Mouse (Mus musculus) stomach, embryonic 15.5 days (tissue): ENCODE measurements around the gene Ost4. TPM values are rescaled to one million over a fixed set of nuclear protein-coding genes. Genes with fewer than 3 reads are reported as not detected.

Experiments used
- ATAC-seq: fragments of 200-750 bp; cut with Nextera tagmentation; 2 replicates; pipeline ENCODE4 v1.8.0; 2017; ENCODE audit warnings: low read depth, moderate number of reproducible peaks, moderate TSS enrichment; ENCODE audit not compliant: insufficient read depth, low FRiP score
- H3K27ac ChIP-seq: fragments of 300-500 bp; sonication (generic); 2 replicates; pipeline ENCODE4 v1.5.1; 2015; ENCODE audit warnings: mild to moderate bottlenecking, inconsistent platforms
- H3K27me3 ChIP-seq: fragments of 300-500 bp; sonication (generic); replicated peaks from 2 replicates; pipeline ENCODE4 v1.6.1; 2015; ENCODE audit warnings: inconsistent platforms
- H3K36me3 ChIP-seq: fragments of 300-500 bp; sonication (generic); 2 replicates; pipeline ENCODE4 v1.6.1; 2015; ENCODE audit warnings: inconsistent platforms
- H3K4me1 ChIP-seq: fragments of 300-500 bp; sonication (generic); 2 replicates; pipeline ENCODE4 v1.6.1; 2015; ENCODE audit warnings: inconsistent platforms
- H3K4me2 ChIP-seq: fragments of 300-500 bp; sonication (generic); 2 replicates; pipeline ENCODE4 v1.6.1; 2015; ENCODE audit warnings: mild to moderate bottlenecking, inconsistent platforms
- H3K4me3 ChIP-seq: fragments of 300-500 bp; sonication (generic); replicated peaks from 2 replicates; pipeline ENCODE4 v1.5.1; 2015; ENCODE audit warnings: inconsistent platforms
- H3K9ac ChIP-seq: fragments of 300-500 bp; sonication (generic); 2 replicates; pipeline ENCODE4 v1.6.1; 2015; ENCODE audit warnings: inconsistent platforms
- H3K9me3 ChIP-seq: fragments of 300-500 bp; sonication (generic); 2 replicates; pipeline ENCODE4 v1.6.1; 2016; ENCODE audit warnings: inconsistent platforms
- WGBS: fragments of 180-500 bp; shearing (Covaris S2); methylation state at CpG from one replicate; pipeline ENCODE4 v1.1.7; 2015; 5-methylcytosine and 5-hydroxymethylcytosine counted together
- polyA plus RNA-seq: library from polyadenylated mRNA; unstranded; fragments of >200 nt; fragmentation: Nextera tagmentation; extraction: Ambion mirVana; gene quantifications from 2 replicates; pipeline ENCODE4 v1.2.1, GENCODE M21; 2015

Ost4 gene
- 443 and 450 TPM in 2 replicates for polyA plus RNA-seq

- H3K27ac ChIP-seq: peak within 1 kb of the TSS; percentile 99
- H3K9me3 ChIP-seq: no peaks in the 10 kb centered on the region
- peak within 1 kb of the TSS; percentile 59 for H3K9ac ChIP-seq
- peaks cover 47% of the 10 kb centered on the region for H3K4me1 ChIP-seq
- peak within 1 kb of the TSS; percentile 89 for H3K4me2 ChIP-seq
- peak within 1 kb of the TSS; percentile 66 for H3K4me3 ChIP-seq
- ATAC-seq: peak; percentile 94
- WGBS: under 1% methylated on average over 58 of the region's 58 CpGs
- peaks cover 16% of the 10 kb centered on the region; the same call in 1 of the 2 replicates for H3K36me3 ChIP-seq
- no peaks in the 10 kb centered on the region for H3K27me3 ChIP-seq
Observed at GRCm38 (mm10) chr5:30907413-30908059, at the start of gene Ost4. TSS of gene Ost4 (minus strand) at chr5:30907788.

- no peak for ATAC-seq
- Histone ChIP-seq H3K27me3 (no peaks in the 10 kb centered on the region), H3K36me3 (peaks cover 49% of the 10 kb centered on the region), H3K27ac (no peak overlapping the region), H3K9me3 (no peaks in the 10 kb centered on the region), H3K4me3 (no peak overlapping the region), H3K4me1 (peaks cover 14% of the 10 kb centered on the region), H3K9ac (no peak overlapping the region), H3K4me2 (no peak overlapping the region)
- WGBS: 92% methylated on average over 6 of the region's 6 CpGs
Observed at GRCm38 (mm10) chr5:30955751-30956150, 48.2 kb upstream of the Ost4 start.

GRCm38 (mm10) chr5:30954556-30954955, 47.0 kb upstream of the Ost4 start:
- Histone ChIP-seq H3K9me3 (no peaks in the 10 kb centered on the region), H3K36me3 (peaks cover 49% of the 10 kb centered on the region), H3K9ac (no peak overlapping the region), H3K4me1 (peaks cover 20% of the 10 kb centered on the region), H3K4me3 (no peak overlapping the region), H3K4me2 (no peak overlapping the region), H3K27ac (no peak overlapping the region), H3K27me3 (no peaks in the 10 kb centered on the region)
- no peak for ATAC-seq
- 94% methylated on average over 9 of the region's 9 CpGs for WGBS

- Histone ChIP-seq H3K9me3 (no peaks in the 10 kb centered on the region), H3K4me1 (peaks cover 22% of the 10 kb centered on the region), H3K27me3 (no peaks in the 10 kb centered on the region), H3K4me3 (no peak overlapping the region), H3K4me2 (no peak overlapping the region), H3K9ac (no peak overlapping the region), H3K36me3 (peaks cover 49% of the 10 kb centered on the region), H3K27ac (no peak overlapping the region)
- WGBS: 96% methylated on average over 6 of the region's 6 CpGs
- no peak for ATAC-seq
Observed at GRCm38 (mm10) chr5:30954065-30954464, 46.5 kb upstream of the Ost4 start.

GRCm38 (mm10) chr5:30952551-30952950, 45.0 kb upstream of the Ost4 start:
- Histone ChIP-seq H3K9me3 (no peaks in the 10 kb centered on the region), H3K9ac (no peak overlapping the region), H3K4me3 (no peak overlapping the region), H3K4me1 (peaks cover 15% of the 10 kb centered on the region), H3K4me2 (no peak overlapping the region), H3K36me3 (peaks cover 41% of the 10 kb centered on the region), H3K27ac (no peak overlapping the region), H3K27me3 (no peaks in the 10 kb centered on the region)
- no peak for ATAC-seq
- WGBS: 80% methylated on average over 5 of the region's 5 CpGs

- Histone ChIP-seq H3K4me2 (no peak overlapping the region), H3K9ac (no peak overlapping the region), H3K27me3 (no peaks in the 10 kb centered on the region), H3K4me1 (peaks cover 13% of the 10 kb centered on the region), H3K27ac (no peak overlapping the region), H3K4me3 (no peak overlapping the region), H3K36me3 (peaks cover 41% of the 10 kb centered on the region), H3K9me3 (no peaks in the 10 kb centered on the region)
- no peak for ATAC-seq
- WGBS: 84% methylated on average over 6 of the region's 6 CpGs
Observed at GRCm38 (mm10) chr5:30951706-30952105, 44.1 kb upstream of the Ost4 start.

- Histone ChIP-seq H3K27ac (no peak overlapping the region), H3K27me3 (no peaks in the 10 kb centered on the region), H3K4me2 (0 out of 2 replicates have a peak overlapping the region, but pooled peaks have one; percentile 14), H3K4me1 (peaks cover 13% of the 10 kb centered on the region), H3K4me3 (no peak overlapping the region), H3K9ac (no peak overlapping the region), H3K9me3 (no peaks in the 10 kb centered on the region), H3K36me3 (peaks cover 39% of the 10 kb centered on the region)
- 92% methylated on average over 2 of the region's 2 CpGs for WGBS
- ATAC-seq: no peak
Observed at GRCm38 (mm10) chr5:30950922-30951321, 43.3 kb upstream of the Ost4 start.

GRCm38 (mm10) chr5:30950451-30950850, 42.9 kb upstream of the Ost4 start:
- H3K9ac ChIP-seq: peak overlapping the region; percentile 39
- H3K36me3 ChIP-seq: peaks cover 34% of the 10 kb centered on the region
- H3K27ac ChIP-seq: peak overlapping the region; percentile 67; the same call in 1 of the 2 replicates
- ATAC-seq: no peak
- H3K4me3 ChIP-seq: peak overlapping the region; percentile 65
- H3K4me2 ChIP-seq: peak overlapping the region; percentile 93
- peaks cover 13% of the 10 kb centered on the region for H3K4me1 ChIP-seq
- no peaks in the 10 kb centered on the region for H3K9me3 ChIP-seq
- no peaks in the 10 kb centered on the region for H3K27me3 ChIP-seq
- WGBS: 48% methylated on average over 4 of the region's 4 CpGs

GRCm38 (mm10) chr5:30949654-30950326, 42.2 kb upstream of the Ost4 start:
- Histone ChIP-seq H3K36me3 (peaks cover 27% of the 10 kb centered on the region), H3K4me1 (peaks cover 13% of the 10 kb centered on the region), H3K27ac (peak overlapping the region; percentile 67), H3K4me2 (peak overlapping the region; percentile 93), H3K9ac (peak overlapping the region; percentile 39), H3K4me3 (peak overlapping the region; percentile 65), H3K9me3 (no peaks in the 10 kb centered on the region), H3K27me3 (0 out of 2 replicates have a peak, but pooled peaks cover 5% of the 10 kb centered on the region)
- ATAC-seq: peak; percentile 83
- WGBS: under 1% methylated on average over 31 of the region's 31 CpGs

GRCm38 (mm10) chr5:30948620-30949019, 41.0 kb upstream of the Ost4 start:
- Histone ChIP-seq H3K4me2 (no peak overlapping the region), H3K9me3 (no peaks in the 10 kb centered on the region), H3K36me3 (peaks cover 16% of the 10 kb centered on the region), H3K4me3 (no peak overlapping the region), H3K4me1 (peaks cover 13% of the 10 kb centered on the region), H3K27ac (no peak overlapping the region), H3K9ac (no peak overlapping the region), H3K27me3 (0 out of 2 replicates have a peak, but pooled peaks cover 5% of the 10 kb centered on the region)
- WGBS: 78% methylated on average over 5 of the region's 5 CpGs
- no peak for ATAC-seq

GRCm38 (mm10) chr5:30944956-30945781, 37.6 kb upstream of the Ost4 start, which contains the start of gene Cgref1:
TSS of gene Cgref1 (minus strand) at chr5:30945591.
- peak within 1 kb of the TSS; percentile 43 for H3K4me3 ChIP-seq
- no peak within 1 kb of the TSS for H3K27ac ChIP-seq
- WGBS: 7% methylated on average over 43 of the region's 44 CpGs
- H3K36me3 ChIP-seq: no peaks in the 10 kb centered on the region
- no peaks in the 10 kb centered on the region for H3K9me3 ChIP-seq
- peak; percentile 62 for ATAC-seq
- peak within 1 kb of the TSS; percentile 89 for H3K4me2 ChIP-seq
- peak within 1 kb of the TSS; percentile 25; the same call in 1 of the 2 replicates for H3K9ac ChIP-seq
- peaks cover 9% of the 10 kb centered on the region for H3K4me1 ChIP-seq
- 0 out of 2 replicates have a peak, but pooled peaks cover 5% of the 10 kb centered on the region for H3K27me3 ChIP-seq
